Mouse (Mus musculus) thymus, postnatal 25 days (tissue): ENCODE measurements around the gene Lrp6.

Experiments used
- DNase-seq: peaks from one replicate; pipeline ENCODE4 v3.0.0; 2022

Lrp6 gene

DNA sequence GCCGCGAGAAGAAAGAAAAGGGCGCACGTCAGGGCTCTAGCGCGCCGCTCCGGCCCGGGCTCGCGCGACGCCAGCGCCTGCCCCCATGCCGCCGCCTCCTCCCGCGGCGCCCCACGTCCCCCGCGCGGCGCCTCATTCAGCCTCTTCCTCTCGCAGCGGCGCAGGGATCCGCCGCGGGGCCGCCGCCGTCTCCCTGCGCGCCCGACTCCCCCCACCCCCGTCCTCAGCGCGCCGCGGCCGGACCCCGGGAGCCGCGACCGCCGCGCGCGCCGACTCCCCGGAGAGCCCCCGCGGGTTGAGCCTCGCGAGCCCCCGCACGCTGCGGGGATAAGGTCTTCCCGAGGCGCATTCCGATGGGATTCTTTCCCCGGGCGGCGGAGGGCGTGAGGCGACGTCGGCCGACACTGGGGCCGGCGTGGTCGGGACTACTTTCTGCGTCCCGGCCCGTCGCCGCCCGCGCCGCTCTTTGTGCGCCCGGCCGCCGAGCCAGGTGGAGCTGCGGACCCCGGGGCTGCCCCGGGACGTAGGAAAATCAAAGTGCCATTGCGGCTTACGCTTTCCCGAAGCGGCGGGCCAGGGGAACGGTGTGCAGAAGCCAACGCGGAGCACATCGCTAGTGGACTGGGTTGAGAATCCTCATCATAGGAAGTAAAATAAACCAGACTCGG lies at the start of gene Lrp6:
Gene Lrp6, minus strand, starts transcription at position 148 of the 668 bp plus-strand sequence.
- DNase-seq = peak; percentile 84

DNA sequence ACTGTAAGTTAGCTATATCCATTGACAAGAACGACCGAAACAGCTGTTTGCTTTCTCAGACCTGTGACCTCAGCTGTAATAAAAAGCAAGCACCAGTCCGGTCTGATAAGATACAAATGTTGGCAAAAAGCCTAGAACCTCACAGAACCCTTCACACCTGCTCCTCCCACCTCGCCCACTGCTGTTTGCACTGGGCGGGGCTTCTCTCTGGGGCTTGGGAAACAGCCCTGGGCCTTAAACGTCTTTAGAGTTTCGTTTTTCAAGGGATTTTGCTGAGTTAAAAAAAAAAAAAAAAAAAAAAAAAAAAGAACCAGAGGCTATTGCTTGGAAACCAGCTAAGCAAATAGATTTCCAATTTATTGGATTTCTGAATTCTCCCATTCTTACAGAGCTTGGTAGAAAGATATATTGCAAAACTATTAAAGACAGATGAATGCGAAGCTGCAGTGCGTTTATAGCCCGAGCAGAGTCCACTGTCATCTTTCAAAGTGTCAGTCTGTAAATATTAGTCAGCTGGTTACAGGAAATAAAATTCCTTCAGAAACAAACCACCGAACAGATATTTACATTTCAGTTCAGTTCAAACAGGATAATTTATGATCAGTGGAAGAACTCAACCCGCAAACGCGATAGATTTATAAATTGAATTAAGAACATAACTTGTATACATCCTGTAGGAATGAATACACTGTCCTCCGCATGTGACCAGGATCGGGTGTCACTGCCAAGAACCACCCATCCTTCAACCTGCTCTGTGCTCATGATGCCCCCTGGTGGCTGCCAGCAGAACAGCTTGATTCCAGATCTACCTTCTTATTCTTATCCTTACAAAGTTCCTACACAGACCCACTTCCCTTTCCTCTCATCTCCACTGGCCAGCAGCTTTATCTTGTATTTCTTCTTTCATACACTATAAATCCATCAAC lies 48.2 kb upstream of the Lrp6 start:
- peak; percentile 79 for DNase-seq

DNA sequence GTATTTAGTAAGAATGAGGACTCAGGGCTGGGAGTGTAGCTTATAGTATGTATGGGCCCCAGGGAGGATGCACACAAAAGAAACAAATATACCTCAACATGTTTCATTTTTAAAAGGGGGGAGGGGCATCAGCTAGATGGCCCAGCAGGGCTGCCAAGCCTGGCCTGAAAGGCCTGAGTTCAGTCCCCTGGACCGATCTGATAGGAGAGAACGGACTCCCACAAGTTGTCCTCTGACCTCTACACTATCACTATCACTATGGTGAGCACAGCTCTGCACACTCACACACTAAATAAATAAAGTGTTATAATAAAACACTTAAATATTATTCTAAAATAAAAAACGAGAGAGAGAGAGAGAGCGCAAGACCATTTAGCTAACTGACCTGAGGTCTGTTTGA lies 47.6 kb upstream of the Lrp6 start:
- no peak for DNase-seq

DNA sequence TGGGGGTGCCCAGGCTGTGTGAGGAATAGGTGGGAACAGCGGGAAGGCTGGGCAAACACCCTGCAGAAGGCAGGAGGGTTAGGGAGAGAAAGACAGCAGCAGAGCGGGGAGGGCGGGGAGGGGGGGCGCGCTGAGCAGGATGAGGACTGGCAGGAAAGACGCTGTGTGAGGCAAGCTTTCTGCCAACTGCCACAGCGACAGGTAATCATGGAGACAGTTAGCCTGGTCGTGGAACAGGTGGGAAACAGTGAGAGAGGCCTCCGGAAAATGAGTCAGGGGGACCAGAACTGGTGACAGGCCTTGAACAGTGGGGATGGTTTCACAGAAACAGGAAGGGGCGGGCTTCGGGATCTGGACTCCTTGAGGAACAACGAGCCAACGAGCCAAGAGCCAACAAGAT lies 45.1 kb upstream of the Lrp6 start:
- no peak for DNase-seq

DNA sequence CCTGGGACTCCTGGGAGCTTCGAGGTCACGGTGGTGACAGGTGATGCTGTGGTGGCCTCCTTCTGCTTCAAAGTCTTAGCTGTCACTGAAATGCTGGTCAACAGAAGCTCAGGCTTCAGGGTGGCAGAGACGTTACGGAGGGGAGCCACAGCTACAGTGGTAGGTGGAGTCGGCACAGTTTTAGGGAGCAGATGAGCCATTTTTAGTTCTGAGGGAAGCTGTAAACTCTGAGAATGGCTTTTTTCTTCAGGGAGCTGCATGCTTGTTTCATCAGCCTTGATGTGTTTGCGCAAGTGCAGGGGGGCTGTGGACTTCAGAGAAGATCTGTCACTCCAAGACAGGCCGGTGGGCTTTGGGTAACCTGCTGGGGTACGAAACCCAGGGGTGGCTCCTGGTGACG lies 43.6 kb upstream of the Lrp6 start:
- DNase-seq = no peak

DNA sequence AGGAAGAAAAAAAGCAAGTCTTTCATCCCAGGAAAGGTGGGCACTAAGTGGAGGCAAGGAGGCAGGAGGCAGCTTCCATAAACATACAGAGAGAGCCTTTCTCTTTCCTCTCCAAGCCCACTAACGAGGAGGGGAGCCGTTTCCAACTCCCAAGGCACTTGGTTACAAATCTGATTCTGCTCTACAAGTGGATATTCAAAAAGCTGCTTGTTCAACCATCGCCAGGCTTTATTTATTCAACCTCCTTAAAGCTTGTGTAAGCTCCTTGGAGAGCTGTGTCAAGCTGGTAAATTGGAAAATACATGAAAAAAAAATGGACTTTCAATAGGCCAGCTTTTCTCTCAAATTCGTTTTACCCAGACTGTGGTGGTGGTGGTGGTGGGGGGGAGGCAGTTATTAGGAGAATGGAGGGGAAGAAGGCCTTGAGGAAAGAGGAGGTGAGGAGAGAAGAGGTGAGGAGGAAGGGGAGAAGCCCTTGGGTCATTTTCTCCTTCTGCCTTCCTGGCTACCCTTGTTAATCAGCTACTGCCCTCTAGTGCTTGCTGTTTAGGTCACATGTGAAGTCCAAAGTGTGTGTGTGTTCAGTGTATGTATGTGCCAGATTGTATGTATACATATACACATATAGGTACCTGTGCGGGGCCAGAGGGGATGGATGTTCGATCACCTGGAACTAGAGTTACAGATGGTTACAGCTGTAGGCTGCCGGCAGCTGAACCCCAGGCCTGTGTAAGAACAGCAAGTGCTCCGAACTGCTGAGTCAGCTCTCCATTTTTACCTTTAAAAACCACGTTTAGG lies 40.4 kb upstream of the Lrp6 start:
- DNase-seq = peak; percentile 6

DNA sequence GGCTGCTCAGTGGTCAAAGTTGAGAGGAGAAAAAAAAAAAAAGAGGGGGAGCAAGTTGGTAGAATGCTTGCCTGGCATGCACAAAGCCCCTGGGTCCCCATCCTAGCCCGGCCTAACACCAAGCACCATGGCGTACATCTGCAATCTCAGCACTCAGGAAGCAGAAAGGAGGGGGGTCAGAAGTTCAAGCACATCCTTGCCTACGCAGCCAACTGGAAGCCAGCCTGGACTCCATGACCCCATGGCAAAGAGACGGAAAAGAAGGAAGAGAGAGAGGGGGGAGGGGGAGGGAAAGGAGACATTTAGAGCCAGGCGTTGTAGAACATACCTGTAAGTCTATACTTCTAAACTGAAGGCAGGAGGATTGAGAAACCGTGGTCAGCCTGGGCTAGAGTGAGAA lies 39.8 kb upstream of the Lrp6 start:
- DNase-seq = no peak

DNA sequence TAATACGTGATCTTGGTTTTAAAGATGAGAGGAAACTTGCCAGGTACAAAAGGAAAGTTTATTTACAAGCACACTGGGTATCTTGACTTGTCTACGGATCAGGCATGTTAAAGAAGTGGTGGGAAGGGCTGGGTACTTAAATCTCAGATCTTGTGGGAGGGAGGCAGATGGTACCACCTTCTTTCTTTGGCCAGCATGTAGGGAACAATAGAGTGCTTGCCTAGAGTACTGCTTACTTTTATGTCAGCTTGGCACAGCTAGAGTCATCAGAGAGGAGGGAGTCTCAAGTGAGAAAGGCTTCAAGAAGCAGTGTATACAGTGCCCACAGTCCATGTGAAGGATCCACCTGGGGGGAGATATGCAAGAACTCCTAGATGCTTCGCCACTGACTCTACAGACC lies 38.4 kb upstream of the Lrp6 start:
- DNase-seq = no peak

DNA sequence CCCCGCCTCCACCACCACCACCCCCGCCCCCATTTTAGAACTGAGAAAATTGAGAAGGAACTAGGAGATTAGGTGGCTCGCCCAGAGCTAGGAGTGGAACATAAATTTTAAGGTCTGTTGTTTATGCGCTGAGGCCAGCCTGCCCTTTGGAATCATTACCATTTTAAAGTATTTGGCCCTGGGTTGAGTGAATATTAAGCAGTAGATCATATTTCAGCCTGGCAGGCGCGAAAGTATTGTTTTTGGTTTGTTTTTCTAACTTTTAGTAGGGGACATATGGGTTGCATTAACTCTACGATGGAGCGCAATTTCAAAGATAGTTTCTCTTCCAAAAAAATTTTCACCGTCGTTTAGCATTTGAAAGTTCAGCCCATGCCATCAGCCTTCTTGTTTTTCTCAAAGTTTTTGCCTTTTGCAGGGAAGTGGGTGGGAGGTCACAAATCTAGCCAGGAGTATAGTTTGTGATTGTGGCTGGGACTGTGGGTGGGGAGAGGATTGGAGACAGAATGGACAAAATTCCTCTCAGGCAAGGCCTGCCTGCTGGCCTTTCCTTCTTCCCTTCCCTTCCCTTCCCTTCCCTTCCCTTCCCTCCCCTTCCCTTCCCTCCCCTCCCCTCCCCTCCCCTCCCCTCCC lies 35.7 kb upstream of the Lrp6 start:
- no peak for DNase-seq

DNA sequence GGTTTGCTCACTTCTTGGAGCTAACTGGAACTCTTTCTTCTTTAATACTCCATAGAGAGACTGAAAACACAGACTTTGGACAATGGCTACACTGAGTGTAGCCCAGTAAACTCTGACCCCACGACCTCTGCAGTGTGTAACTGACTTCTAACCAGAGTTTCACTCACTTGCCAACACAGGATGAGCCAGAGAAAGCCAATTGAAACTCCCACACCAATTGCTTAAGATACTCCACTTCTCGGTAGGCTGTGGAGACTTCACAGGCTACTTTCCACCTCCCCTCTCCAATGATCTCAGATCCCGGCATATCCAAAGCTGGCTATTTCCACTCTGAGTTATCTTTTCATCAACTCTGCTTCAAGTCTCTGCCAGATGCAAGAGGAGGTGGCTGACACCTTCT lies 35.0 kb upstream of the Lrp6 start:
- no peak for DNase-seq

DNA sequence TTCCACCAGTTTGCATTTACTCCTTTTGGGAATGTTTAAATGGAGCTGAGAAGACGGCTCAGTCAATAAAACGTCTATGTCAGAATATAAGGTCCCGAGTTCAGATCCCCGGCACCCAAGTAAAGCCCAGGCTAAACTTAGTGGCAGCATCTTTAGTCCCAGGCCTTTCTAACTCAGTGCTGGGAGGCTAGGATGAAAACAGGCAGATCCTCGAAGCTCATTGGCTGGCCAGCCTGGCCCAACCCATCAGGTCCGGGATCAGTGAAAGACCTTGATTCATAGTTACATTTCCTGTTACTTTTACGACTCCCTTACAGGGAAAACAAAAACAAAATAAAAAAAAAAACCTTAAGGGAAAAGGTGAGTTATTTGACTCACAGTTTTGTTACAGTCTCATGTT lies 34.4 kb upstream of the Lrp6 start:
- no peak for DNase-seq

DNA sequence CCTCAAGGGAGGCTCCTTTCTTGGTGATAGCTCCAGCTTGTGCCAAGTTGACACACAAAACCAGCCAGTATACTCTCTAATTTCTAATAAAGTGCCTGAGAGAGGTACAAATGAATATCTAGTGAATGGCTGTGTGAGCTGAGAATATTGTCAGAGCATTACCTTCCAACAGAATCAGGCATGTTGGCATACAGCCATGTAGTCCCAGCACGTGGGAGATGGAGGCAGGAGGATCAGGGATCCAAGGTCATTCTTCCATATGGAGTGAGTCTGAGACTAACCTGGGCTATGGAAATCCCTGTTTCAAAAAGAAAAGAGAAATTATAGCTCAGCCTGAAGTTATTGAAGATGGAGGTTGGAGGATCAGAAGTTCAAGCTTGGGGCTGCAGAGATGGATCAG lies 32.5 kb upstream of the Lrp6 start:
- DNase-seq = no peak

DNA sequence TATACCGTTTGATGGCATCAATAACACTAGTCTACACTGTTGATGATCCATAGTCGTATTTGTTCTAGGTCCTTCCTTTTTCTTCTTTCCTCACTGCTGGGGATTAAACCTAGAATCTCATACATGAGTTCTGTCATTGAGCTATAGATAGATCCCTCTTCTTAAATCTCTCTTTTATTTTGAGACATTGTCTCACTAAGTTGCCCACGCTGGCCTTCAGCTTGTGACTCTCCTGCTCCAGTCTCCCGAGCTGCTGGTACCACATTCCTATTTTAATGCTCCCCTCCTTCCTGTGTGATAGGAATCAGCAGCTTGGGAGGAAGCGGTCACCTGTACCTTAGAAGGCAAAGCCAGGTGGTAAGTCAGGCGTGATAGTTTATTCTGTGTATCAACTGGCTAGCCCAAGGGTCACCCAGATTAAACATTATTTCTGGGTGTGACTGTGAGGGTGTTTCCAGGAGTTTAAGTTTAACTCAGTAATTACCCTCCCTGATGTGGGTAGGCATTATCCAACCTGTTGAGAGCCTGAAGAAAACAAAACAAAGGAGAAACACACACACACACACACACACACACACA lies 31.0 kb upstream of the Lrp6 start:
- DNase-seq = no peak

DNA sequence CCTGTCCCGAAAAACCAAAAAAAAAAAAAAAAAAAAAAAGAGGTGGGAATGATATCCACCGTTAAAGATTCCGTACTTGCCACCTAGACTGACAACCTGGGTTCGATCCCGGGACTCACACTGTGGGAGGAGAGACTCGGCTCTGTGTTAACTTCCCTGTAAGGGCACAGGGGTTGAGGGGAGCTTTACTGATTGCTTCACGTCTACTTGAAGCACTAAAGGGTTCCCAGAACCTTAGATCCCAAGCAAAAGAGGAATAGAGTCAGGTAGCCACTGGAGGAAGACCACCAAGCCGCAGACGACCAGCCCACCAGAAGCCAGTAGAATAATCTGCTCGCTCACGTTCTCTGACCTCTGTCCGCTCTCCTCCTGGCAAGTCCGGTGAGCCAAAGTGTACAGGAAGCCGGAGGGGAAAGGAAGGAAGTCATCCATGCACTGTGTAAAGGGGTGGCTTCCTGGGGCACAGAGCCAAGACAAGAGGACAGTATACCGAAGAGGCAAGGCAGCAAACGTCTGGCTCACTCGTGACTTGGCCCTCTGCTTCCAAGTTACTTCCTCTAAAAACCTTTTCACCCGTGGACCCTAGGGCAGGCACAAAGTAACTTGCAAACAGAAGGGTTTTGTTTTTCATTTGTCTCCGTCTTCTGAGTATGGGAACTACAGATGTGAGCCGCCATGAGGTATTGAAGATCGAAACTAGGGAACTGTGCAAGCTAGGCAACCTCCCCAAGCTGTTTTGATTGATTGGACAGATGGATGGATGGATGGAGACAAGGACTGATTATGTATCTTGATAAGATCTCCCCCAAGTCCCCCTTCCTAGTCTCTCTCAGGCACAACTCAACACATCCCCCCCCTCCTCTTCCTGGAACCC lies 28.0 kb upstream of the Lrp6 start:
- DNase-seq = peak; percentile 8

DNA sequence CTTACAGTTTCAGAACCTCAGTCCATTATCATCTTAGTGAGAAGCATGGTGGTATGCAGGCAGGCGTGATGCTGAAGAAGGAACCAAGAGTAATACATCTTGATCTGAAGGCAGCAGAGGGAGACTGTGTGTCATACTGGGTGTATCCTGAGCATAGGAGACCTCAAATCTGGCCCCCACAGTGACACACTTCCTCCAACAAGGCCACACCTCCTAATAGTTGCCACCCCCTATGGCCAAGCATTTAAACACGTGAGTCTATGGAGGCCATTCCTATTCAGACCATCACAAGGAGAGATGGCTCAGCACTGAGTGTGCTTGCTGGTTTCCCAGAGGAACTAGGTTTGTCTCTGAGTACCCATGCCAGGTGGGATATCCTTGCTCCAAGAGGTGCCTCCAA lies 24.8 kb upstream of the Lrp6 start:
- DNase-seq = no peak

DNA sequence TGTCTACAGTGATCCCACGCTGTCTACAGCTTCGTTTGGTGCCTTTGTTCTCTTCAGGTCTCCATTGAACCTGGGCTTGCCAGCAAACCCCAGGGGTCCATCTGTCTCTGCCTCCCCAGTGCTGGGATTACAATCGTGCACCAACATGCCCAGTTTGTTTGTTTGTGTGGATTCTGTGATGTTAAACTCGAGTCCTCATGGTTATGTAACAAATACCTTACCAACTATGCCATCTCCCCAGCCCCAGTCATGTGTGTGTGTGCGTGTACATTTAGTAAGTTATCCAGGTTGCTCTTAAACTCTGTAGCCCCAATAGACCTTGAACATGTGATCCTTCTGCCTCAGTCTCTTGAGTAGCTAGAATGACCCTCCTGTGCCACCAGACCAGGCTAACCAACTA lies 19.5 kb upstream of the Lrp6 start:
- no peak for DNase-seq

DNA sequence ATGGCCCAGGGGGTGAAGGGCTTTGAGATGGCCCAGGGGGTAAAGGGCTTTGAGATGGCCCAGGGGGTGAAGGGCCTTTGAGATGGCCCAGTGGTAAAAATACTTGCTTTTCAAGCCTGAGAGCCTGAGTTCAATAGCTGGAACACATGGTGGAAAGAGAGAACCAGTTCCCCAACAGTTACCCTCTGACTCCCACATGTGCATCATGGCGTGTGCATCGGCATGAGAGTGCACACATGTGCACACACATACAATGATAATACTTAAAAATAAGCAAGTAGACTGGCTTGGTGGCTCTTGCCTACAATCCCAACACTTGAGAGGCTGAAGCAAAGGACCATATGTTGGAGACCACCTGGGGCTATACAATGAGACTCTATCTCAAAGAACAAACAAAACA lies 17.9 kb upstream of the Lrp6 start:
- DNase-seq = no peak

DNA sequence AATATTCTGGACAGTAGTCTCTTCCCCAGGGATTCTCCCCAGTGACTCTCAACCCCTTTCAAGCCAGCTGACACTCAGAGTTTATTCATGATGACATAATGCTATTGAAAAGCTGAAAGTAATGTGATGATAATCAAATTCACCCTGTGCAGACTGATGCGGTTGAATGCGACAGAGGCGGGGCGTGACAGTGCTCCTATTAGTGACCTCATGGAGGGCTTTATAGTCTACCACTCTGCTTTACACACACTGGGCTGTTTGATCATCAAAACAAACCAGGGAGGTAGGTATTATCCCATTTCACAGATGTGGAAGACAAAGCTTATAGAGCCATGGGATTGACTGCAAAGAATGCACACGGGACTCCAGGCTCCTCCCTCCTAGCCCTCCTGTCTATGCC lies 15.3 kb upstream of the Lrp6 start:
- no peak for DNase-seq

DNA sequence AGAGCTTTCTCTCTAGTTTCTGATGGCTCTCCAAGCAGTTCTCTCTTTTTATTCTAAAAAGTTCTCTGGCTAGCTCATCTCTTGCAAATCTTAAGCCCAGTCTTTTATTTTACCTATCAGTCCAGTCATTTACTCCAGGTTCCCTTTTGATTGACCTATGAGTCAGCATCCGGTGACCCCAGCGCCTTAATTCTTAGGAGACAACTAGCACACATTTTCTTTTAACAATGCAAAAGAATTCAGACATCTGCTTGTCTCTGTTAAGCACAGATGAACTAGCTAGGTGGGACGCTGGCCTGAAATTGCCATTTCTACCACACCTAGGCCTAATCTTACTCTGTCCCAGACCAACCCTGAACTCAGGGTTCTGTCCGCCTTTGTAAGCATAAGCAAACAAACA lies 12.7 kb upstream of the Lrp6 start:
- DNase-seq = no peak

DNA sequence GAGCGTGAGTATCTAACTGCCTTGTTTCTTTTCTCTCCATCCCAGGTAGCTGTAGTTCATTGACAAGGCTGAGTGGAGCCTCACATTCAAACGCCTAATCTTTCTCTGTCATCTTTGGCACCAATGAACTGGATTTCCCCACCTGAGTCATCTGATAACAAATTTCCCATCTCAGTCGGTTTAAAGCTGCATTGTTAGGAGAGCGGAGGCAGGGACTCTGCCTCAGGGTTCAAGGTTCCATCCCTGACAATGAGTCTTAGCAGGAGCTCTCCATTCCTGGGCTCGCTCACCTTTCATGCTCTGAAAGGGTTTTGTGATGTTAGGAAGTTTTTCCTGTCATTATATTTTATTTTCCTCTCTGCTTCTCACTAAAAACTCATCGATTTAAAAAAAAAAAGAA lies 11.3 kb upstream of the Lrp6 start:
- DNase-seq = no peak

DNA sequence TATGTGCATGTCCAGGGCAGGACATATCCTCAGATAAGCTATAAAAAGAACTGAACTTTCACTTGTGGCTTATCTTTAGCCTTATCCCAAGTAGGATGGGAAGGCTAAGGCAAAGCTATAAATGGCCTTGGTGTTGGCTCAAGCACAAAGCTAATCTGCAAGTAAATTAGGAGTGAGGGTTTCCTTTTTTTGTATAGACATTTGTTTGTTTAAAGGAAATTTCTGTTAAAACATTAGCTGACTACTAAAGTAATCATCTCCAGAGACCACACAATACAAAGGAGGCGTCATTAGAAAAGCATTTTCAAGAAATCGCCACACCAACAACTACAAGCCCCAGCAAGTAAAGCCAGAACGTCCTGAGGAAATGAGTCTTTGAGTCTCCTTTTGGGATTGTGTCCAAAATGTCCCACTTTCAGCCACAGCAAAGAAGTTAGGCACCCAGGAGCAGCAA lies 8.6 kb upstream of the Lrp6 start:
- no peak for DNase-seq
